Mouse (Mus musculus): ENCODE results near the gene Lamc1. TPM values are rescaled to one million over a fixed set of nuclear protein-coding genes. Genes with fewer than 3 reads are reported as not detected.

Gene Lamc1
- polyA plus RNA-seq, 1 experiment from 2014 or later = 23.8 TPM

DNA sequence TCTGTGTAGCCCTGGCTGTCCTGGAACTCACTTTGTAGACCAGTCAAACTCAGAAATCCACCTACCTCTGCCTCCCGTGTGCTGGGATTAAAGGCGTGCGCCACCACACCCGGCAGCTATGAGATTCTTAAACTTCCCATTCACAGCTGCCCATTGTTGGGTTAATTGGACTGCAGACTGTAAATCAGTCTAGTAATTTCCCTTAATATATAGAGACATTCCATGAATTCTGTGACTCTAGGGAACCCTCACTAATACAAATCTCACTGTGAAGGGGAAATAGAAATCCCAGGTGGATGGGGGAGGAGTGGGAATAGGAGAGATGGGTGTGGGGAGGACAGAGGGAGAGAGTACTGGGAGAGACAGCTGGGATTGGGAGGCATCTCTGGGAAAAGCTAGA lies 29.3 kb upstream of the Lamc1 start:
- 88% methylated on average over 4 of the region's 4 CpGs for WGBS
- Histone ChIP-seq H3K9me3 (ENCODE audit: control insufficient read depth, low read length) (no peaks in the 10 kb centered on the region), H3K4me3 (replicated peaks; ENCODE audit: low read depth, low read length) (no peak overlapping the region), H3K36me3 (ENCODE audit: control insufficient read depth, insufficient read depth, low read length) (no peaks in the 10 kb centered on the region), H3K4me1 (ENCODE audit: control insufficient read depth, insufficient read depth, low read length) (no peaks in the 10 kb centered on the region), H3K27me3 (ENCODE audit: control insufficient read depth, insufficient read depth, low read length) (no peaks in the 10 kb centered on the region), H3K27ac (replicated peaks; ENCODE audit: low read depth, low read length) (no peak overlapping the region), H3K4me2 (ENCODE audit: low read length) (no peak overlapping the region), H3K9ac (replicated peaks; ENCODE audit: low read length) (no peak overlapping the region)
- DNase-seq (no peak), ATAC-seq (ENCODE audit: low FRiP score, low TSS enrichment) (no peak)

DNA sequence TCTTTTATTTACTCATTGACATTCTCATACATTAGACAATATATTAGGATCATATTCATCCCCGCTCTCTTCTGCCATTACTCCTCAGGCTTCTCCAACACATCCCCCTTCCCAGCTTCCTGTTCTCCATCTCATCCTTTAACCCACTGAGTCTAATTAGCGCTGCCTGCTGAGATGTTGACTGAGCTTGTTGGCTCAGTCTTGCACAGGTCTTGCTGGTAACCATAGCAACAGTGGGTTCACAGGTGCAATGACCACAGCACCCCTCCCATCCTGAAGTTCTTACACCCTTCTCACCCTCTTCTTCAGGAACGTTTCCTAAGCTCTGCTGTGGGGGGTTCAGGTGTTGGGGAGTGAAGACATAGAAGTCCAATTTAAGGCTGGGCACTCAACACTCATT lies 28.0 kb upstream of the Lamc1 start:
- Histone ChIP-seq H3K9me3 (ENCODE audit: control insufficient read depth, low read length) (no peaks in the 10 kb centered on the region), H3K4me3 (replicated peaks; ENCODE audit: low read depth, low read length) (no peak overlapping the region), H3K36me3 (ENCODE audit: control insufficient read depth, insufficient read depth, low read length) (no peaks in the 10 kb centered on the region), H3K4me1 (ENCODE audit: control insufficient read depth, insufficient read depth, low read length) (0 out of 2 replicates have a peak, but pooled peaks cover 3% of the 10 kb centered on the region), H3K27ac (replicated peaks; ENCODE audit: low read depth, low read length) (no peak overlapping the region), H3K27me3 (ENCODE audit: control insufficient read depth, insufficient read depth, low read length) (no peaks in the 10 kb centered on the region), H3K9ac (replicated peaks; ENCODE audit: low read length) (no peak overlapping the region), H3K4me2 (ENCODE audit: low read length) (no peak overlapping the region)
- WGBS = 49% methylated on average over 3 of the region's 3 CpGs
- DNase-seq (no peak), ATAC-seq (ENCODE audit: low FRiP score, low TSS enrichment) (no peak)

DNA sequence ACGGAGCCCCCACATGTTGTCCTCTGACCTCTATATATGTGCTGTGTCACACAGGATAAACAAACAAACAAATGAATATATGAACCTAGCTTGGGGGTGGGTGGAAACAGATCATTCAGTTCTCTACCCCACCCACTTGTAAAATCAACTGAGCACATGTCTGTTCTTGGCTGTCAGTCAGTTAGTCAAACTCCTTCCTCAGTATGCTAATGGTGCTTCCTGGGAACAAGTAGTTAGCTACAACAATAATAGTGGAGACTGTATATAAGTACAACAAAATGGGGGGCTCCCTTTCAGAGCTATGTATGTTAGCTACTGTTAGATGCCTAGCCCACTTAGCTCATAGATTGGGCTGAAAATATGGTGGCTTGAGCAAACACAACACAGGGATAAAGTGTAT lies 24.6 kb upstream of the Lamc1 start:
- ATAC-seq (ENCODE audit: low FRiP score, low TSS enrichment) = no peak
- H3K4me2 ChIP-seq (ENCODE audit: low read length) = no peak overlapping the region
- no peak overlapping the region for H3K27ac ChIP-seq (replicated peaks; ENCODE audit: low read depth, low read length)
- no peaks in the 10 kb centered on the region for H3K27me3 ChIP-seq (ENCODE audit: control insufficient read depth, insufficient read depth, low read length)
- H3K4me1 ChIP-seq (ENCODE audit: control insufficient read depth, insufficient read depth, low read length) = 0 out of 2 replicates have a peak, but pooled peaks cover 3% of the 10 kb centered on the region
- 100% methylated on average over 1 of the region's 1 CpGs for WGBS
- no peak overlapping the region for H3K4me3 ChIP-seq (replicated peaks; ENCODE audit: low read depth, low read length)
- no peak for DNase-seq
- no peaks in the 10 kb centered on the region for H3K9me3 ChIP-seq (ENCODE audit: control insufficient read depth, low read length)
- H3K9ac ChIP-seq (replicated peaks; ENCODE audit: low read length) = no peak overlapping the region
- no peaks in the 10 kb centered on the region for H3K36me3 ChIP-seq (ENCODE audit: control insufficient read depth, insufficient read depth, low read length)

- no peak overlapping the region for H3K4me2 ChIP-seq (ENCODE audit: low read length)
- H3K4me1 ChIP-seq (ENCODE audit: control insufficient read depth, insufficient read depth, low read length) = 0 out of 2 replicates have a peak, but pooled peaks cover 3% of the 10 kb centered on the region
- 39% methylated on average over 2 of the region's 2 CpGs for WGBS
- DNase-seq (peak; percentile 10), ATAC-seq (ENCODE audit: low FRiP score, low TSS enrichment) (no peak)
- H3K27me3 ChIP-seq (ENCODE audit: control insufficient read depth, insufficient read depth, low read length) = no peaks in the 10 kb centered on the region
- H3K9me3 ChIP-seq (ENCODE audit: control insufficient read depth, low read length) = no peaks in the 10 kb centered on the region
- no peaks in the 10 kb centered on the region for H3K36me3 ChIP-seq (ENCODE audit: control insufficient read depth, insufficient read depth, low read length)
- H3K4me3 ChIP-seq (replicated peaks; ENCODE audit: low read depth, low read length) = no peak overlapping the region
- H3K27ac ChIP-seq (replicated peaks; ENCODE audit: low read depth, low read length) = no peak overlapping the region
- H3K9ac ChIP-seq (replicated peaks; ENCODE audit: low read length) = no peak overlapping the region
Measured at GRCm38 (mm10) chr1:153354466-153354865, 21.9 kb upstream of the Lamc1 start.

DNA sequence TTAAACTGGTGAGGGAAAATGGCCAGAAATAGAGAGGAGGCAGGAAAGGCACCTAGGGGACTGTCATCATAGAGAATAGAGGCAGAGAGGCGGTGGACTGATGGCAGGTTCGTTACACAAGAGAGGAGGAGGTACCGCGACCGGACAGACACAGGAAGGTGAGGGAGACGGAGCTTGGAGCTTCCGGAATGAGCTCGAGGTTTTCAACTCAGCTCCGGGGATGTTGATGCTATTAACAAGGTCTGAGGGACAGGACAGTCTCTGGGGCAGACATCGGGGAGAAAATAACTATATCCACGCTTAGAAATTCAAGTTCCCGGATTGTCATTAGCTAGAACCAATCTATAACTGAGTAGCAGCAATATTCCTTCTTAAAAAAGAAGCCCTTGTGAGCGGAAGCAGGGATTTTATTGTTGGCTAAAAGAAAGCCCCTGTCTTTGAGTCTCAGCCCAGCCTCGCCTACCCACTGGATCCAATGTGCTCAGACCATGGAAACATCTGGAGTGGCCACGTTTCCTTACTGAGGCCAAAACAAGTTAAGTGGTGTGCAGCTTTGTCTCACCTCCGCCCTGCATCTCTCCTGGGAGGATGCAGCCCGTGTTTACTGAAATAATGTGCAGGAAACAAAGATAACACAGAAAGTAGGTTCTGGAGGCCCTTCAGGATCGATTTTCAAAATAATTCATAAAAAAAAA lies 21.3 kb upstream of the Lamc1 start:
- DNase-seq (peak; percentile 14), ATAC-seq (ENCODE audit: low FRiP score, low TSS enrichment) (no peak)
- H3K4me2 ChIP-seq (ENCODE audit: low read length) = no peak overlapping the region
- no peaks in the 10 kb centered on the region for H3K36me3 ChIP-seq (ENCODE audit: control insufficient read depth, insufficient read depth, low read length)
- H3K9ac ChIP-seq (replicated peaks; ENCODE audit: low read length) = no peak overlapping the region
- no peak overlapping the region for H3K4me3 ChIP-seq (replicated peaks; ENCODE audit: low read depth, low read length)
- peak overlapping the region; percentile 41; the same call in 1 of the 2 replicates for H3K27ac ChIP-seq (replicated peaks; ENCODE audit: low read depth, low read length)
- WGBS = 67% methylated on average over 18 of the region's 18 CpGs
- H3K4me1 ChIP-seq (ENCODE audit: control insufficient read depth, insufficient read depth, low read length) = 0 out of 2 replicates have a peak, but pooled peaks cover 3% of the 10 kb centered on the region
- no peaks in the 10 kb centered on the region for H3K9me3 ChIP-seq (ENCODE audit: control insufficient read depth, low read length)
- H3K27me3 ChIP-seq (ENCODE audit: control insufficient read depth, insufficient read depth, low read length) = no peaks in the 10 kb centered on the region

DNA sequence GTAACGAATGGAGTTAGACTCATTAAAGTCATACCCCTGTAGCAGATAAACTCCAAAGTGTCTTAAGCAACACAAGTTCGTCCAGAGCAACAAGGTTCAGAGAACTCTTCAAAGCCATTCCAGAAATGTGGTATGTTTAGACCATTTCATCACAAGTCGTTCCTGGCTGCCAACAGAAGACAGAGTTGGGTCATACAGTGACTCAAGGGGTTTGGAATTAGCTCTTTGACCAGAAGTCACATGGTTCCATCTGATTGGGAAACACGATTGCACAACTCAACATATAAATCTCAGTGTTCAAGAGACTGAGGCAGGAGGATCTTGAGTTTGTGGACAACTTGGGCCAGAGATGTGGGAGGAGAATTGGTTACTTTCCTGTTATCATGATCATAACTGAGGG lies 18.4 kb upstream of the Lamc1 start:
- Histone ChIP-seq H3K4me1 (ENCODE audit: control insufficient read depth, insufficient read depth, low read length) (0 out of 2 replicates have a peak, but pooled peaks cover under 1% of the 10 kb centered on the region), H3K4me3 (replicated peaks; ENCODE audit: low read depth, low read length) (no peak overlapping the region), H3K36me3 (ENCODE audit: control insufficient read depth, insufficient read depth, low read length) (no peaks in the 10 kb centered on the region), H3K9ac (replicated peaks; ENCODE audit: low read length) (no peak overlapping the region), H3K4me2 (ENCODE audit: low read length) (no peak overlapping the region), H3K9me3 (ENCODE audit: control insufficient read depth, low read length) (no peaks in the 10 kb centered on the region), H3K27me3 (ENCODE audit: control insufficient read depth, insufficient read depth, low read length) (no peaks in the 10 kb centered on the region), H3K27ac (replicated peaks; ENCODE audit: low read depth, low read length) (no peak overlapping the region)
- ATAC-seq (ENCODE audit: low FRiP score, low TSS enrichment) (no peak), DNase-seq (no peak)
- WGBS = 78% methylated on average over 4 of the region's 4 CpGs

- 67% methylated on average over 3 of the region's 3 CpGs for WGBS
- Histone ChIP-seq H3K27me3 (ENCODE audit: control insufficient read depth, insufficient read depth, low read length) (no peaks in the 10 kb centered on the region), H3K4me2 (ENCODE audit: low read length) (no peak overlapping the region), H3K4me1 (ENCODE audit: control insufficient read depth, insufficient read depth, low read length) (no peaks in the 10 kb centered on the region), H3K27ac (replicated peaks; ENCODE audit: low read depth, low read length) (no peak overlapping the region), H3K9me3 (ENCODE audit: control insufficient read depth, low read length) (no peaks in the 10 kb centered on the region), H3K36me3 (ENCODE audit: control insufficient read depth, insufficient read depth, low read length) (no peaks in the 10 kb centered on the region), H3K9ac (replicated peaks; ENCODE audit: low read length) (no peak overlapping the region), H3K4me3 (replicated peaks; ENCODE audit: low read depth, low read length) (no peak overlapping the region)
- ATAC-seq (ENCODE audit: low FRiP score, low TSS enrichment) (no peak), DNase-seq (no peak)
Measured at GRCm38 (mm10) chr1:153347726-153348125, 15.1 kb upstream of the Lamc1 start.

- Histone ChIP-seq H3K4me1 (ENCODE audit: control insufficient read depth, insufficient read depth, low read length) (no peaks in the 10 kb centered on the region), H3K4me3 (replicated peaks; ENCODE audit: low read depth, low read length) (no peak overlapping the region), H3K27ac (replicated peaks; ENCODE audit: low read depth, low read length) (no peak overlapping the region), H3K36me3 (ENCODE audit: control insufficient read depth, insufficient read depth, low read length) (no peaks in the 10 kb centered on the region), H3K4me2 (ENCODE audit: low read length) (no peak overlapping the region), H3K27me3 (ENCODE audit: control insufficient read depth, insufficient read depth, low read length) (no peaks in the 10 kb centered on the region), H3K9me3 (ENCODE audit: control insufficient read depth, low read length) (no peaks in the 10 kb centered on the region), H3K9ac (replicated peaks; ENCODE audit: low read length) (no peak overlapping the region)
- WGBS = 94% methylated on average over 2 of the region's 2 CpGs
- ATAC-seq (ENCODE audit: low FRiP score, low TSS enrichment) (no peak), DNase-seq (no peak)
Measured at GRCm38 (mm10) chr1:153347040-153347439, 14.5 kb upstream of the Lamc1 start.

DNA sequence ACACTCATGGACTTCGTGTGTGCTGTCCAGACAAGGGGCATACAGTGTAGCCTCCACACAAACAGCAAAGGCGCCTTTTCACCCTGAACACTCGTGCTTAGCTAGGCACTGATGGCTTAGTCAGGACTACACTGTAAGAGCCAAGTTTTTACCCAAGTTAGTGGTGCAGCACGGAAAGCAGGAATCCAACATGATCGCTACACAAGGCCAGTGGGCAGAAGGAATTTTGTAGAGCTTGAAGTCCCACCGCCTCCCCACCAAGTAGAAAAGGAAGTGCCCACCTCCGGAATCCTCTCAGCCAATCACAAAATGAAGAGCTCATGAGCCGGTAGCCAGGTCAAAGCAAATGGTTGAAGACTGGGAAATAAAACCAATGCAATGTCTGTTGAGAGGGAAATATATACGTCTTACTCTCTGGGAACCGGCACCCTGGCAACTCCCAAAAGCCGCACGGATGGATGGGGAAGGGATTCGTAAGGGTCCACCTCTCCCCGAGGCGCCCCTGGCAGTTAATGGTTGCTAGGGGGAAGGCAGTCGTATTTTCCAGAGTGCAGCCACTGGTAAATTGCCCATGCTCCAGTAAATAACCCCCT lies 13.2 kb upstream of the Lamc1 start:
- DNase-seq = peak; percentile 31
- H3K27me3 ChIP-seq (ENCODE audit: control insufficient read depth, insufficient read depth, low read length) = no peaks in the 10 kb centered on the region
- H3K9me3 ChIP-seq (ENCODE audit: control insufficient read depth, low read length) = no peaks in the 10 kb centered on the region
- WGBS = 51% methylated on average over 16 of the region's 16 CpGs
- no peaks in the 10 kb centered on the region for H3K4me1 ChIP-seq (ENCODE audit: control insufficient read depth, insufficient read depth, low read length)
- H3K4me3 ChIP-seq (replicated peaks; ENCODE audit: low read depth, low read length) = peak overlapping the region; percentile 21
- H3K36me3 ChIP-seq (ENCODE audit: control insufficient read depth, insufficient read depth, low read length) = no peaks in the 10 kb centered on the region
- H3K9ac ChIP-seq (replicated peaks; ENCODE audit: low read length) = no peak overlapping the region
- no peak overlapping the region for H3K27ac ChIP-seq (replicated peaks; ENCODE audit: low read depth, low read length)
- H3K4me2 ChIP-seq (ENCODE audit: low read length) = peak overlapping the region; percentile 46
- ATAC-seq (ENCODE audit: low FRiP score, low TSS enrichment) = no peak

Measured in midbrain, embryonic 14.5 days (tissue).